Mouse (Mus musculus) ovary, postnatal 14 days (tissue): ENCODE measurements around the gene Hoxc5.

Experiments
- DNase-seq: peaks from one replicate; pipeline ENCODE4 v3.0.0; 2022; ENCODE audit warnings: low spot score

Hoxc5 gene

DNA sequence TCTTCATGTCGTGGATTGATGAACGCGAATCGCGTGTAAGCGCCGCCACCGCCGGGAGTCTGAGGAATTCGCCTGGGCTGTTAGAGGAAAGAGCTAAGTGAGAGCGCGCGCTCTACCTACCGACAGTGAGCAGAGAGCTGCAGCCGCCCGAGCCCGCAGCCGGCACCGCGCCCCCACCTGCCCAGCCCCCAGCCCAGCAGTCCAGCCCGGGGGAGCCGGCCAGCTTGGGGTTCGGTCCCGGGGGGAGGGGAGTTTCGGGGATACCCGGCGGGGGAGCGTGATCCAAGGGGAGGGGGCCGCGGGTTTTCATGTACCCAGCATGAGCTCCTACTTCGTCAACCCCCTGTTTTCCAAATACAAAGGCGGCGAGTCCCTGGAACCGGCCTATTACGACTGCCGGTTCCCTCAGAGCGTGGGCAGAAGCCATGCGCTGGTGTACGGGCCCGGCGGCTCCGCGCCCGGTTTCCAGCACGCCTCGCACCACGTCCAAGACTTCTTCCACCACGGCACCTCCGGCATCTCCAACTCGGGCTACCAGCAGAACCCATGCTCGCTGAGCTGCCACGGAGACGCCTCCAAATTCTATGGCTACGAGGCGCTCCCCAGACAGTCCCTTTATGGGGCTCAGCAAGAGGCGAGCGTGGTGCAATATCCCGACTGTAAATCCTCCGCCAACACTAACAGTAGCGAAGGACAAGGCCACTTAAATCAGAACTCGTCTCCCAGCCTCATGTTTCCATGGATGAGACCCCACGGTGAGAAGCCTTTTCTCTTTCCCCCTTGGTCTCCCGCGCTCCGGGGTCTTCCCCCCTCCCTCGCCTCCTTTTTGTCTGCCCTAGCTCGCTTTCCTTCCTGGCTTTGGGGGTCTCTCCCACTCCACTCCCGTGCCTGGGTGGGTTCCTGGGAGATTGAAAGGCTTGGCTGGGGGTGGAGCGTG, 23.5 kb downstream of the Hoxc5 start, which contains the start of gene Hoxc8:
TSS of gene Hoxc8 (plus strand) at position 147 of the 937 bp plus-strand sequence.
- DNase-seq: no peak

DNA sequence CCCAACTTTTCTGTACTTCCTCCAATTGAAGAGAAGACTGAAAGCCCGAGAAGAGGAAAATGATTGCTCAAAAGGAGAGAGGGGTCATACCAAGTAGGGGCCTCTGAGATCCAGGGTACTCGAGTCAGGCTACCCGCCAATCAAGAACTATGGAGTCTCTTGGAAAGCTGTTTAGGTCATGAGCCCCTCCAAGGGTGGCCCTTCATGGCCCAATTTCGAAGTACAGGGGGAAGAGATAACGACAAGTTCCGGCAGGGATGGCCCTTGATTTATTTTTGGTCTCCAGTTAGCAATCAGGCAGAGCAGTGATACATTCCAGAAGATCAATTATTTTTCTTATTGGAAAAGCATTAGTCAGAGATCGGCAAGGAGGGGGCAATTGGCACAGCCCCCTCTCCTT, 24.5 kb downstream of the Hoxc5 start:
- DNase-seq: no peak

DNA sequence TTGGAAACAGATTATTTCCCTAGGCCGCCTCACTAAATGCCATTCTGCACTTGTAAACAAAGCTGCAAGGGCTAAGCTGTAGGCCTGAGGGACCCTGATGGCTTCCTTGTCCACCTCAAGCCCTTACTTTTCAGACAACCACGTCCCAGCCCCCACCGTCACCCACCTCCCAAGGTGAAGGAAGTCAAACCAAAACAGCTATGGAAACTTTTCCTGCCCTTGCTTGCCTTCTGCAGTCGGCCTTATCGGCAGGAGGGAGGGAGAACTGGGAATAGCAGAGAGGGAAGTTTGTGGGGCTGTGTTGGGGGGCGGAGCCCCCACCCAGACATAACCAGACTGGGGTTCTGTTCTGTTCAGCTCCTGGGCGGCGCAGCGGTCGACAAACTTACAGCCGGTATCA, 25.0 kb downstream of the Hoxc5 start:
- no peak for DNase-seq

DNA sequence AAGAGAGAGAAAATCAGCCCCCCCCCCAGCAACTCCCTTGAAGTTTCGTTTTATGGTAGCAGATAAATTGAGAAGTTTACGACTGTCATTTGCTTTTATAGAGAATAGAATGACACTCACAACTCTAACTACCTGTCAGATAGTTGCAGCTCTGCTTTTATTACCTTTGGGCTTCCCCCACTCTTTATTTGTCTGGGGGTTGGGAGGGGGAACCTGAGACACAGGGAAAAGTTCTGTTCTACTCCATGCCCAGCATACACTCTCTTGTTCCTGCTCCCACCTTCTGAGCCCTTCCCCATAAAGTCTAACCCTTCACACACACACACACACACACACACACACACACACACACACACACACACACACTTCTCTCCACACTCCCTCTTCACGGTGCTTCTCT, 25.6 kb downstream of the Hoxc5 start:
- DNase-seq: no peak

DNA sequence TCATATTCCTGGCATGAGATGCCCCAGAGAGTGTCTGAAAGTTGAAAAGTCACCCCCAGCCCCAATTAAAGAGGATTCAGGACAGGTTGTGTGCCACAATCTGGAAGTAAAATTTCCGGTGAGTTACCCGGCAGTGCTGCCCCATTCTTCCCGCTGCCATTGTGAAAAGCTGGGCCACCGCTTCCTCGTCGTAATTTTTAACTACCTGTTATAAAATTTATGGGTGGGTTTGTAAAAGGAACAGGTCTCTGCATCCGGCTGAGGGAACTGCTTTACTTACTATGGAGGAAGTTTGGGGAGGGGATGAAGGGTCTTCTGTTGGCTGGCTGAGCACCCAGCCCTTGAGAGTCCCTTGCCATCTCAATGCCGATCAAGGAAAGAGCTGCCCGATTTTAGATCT, 29.3 kb downstream of the Hoxc5 start:
- no peak for DNase-seq

DNA sequence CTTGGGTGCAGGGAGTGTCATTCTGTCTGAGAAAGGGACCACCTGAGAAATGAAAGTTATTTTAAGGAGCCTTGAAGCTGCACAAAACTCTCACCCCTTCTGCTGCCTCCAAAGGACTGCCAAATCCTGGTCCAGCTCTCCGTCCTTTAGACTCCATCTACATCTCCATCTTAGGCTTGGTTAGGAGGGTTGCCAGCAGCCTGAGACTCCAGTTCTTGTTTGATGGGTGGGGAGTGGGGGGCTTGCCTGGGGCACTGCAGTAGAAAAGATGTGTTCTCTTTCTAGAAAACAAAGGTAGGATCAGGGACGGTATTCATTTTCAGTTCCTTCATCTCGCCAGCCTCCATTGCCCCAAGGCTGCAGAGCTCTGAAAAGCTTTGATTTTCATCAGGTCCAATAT, 30.2 kb downstream of the Hoxc5 start:
- DNase-seq: no peak

DNA sequence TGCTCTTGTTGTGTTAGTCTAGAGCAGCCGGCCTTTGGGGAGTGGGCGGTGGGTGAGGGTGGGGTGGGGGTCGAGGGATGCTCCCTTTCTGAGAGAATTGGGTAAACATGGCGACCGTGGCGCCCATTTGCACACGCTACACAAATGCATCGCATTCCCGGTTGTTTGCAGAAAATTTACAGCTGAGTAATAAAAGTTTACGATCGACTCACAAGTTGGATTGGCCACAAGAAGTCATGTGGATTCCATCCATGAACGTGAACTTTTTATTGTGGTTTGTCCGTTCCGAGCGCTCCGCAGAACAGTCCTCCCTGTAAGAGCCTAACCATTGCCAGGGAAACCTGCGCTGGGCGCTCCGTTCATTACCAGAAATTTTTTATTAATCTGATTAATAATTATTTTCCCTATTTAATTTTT, 30.7 kb downstream of the Hoxc5 start, which contains the start of gene Hoxc6:
TSS of gene Hoxc6 (plus strand) at position 319 of the 417 bp plus-strand sequence.
- no peak for DNase-seq

DNA sequence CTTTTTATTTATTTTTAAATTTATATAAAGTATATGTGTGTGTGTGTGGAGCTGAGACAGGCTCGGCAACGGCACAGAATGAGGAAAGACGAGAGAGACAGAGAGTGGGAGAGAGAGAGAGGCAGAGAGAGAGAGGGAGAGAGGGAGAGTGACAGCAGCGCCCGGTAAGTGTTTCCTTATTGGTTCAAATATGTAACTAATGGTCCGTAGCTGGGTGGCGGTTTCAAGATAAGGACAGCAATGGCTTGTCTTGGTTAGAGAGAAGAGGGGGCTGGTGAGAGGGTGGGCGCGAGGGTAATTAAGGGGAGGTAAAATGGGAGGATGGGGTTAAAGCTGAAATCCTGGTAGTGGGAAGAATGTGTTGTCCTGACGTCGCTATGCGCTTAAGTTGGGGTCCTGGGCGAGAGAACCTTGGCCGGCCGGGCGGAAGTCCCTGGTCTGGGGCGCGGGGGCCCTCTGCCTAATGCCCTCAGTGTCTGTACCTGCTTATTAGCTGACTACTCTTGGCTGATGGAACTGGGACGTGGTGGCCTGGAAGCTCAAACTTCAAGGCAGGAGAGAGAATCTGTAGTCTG, 31.5 kb downstream of the Hoxc5 start:
- no peak for DNase-seq

DNA sequence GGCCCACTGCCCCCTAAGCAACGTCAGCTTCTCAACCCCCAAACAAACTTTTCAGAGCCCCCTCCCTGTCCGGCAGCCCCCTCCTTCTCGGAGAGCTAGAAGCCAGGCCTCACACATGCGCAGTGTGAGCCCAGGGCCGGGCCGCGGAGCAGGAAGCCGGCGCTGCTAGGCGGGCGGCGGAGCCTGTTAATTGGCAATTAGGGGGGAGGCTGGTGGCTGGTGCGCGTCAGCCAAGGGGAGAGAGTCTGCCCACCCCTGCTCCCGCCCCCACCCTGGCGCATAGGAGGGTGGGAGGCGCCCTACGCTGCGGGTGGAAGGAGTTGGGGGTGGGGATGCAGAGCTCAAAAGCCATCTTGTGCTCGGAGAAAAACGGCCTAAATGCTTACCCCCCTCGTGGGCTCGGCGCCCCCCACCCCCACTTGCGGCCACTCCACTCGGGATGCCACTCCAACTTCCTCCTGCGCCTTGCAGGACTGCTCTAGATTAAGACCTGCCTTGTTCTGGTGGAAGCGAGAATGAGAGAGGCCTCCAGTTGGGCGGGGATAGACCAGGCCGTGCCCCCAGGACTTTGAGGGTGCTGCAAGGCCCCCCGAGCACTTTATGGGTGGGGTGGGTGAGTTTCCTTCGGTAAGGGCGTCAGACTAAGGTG, 32.1 kb downstream of the Hoxc5 start:
- DNase-seq: peak; percentile 73

DNA sequence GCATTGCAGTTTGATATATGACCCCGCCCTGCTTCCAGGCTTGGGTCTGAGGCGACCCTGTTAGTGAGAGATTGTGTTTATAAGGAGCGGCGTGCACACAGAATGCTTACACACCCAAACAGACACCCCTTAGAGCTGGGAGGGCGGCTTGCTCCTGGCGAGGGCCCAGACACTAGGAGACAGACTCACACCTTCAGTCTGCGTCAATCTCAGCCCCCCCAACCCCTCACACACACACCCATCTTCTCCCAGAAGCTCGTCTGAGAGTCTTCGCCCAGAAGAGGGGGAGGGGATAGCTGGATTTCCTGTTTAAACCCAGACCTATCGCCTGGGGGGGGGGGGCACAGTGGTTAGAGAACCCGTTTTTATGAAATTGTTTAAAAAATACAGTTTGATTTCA, 32.7 kb downstream of the Hoxc5 start:
- DNase-seq: no peak

DNA sequence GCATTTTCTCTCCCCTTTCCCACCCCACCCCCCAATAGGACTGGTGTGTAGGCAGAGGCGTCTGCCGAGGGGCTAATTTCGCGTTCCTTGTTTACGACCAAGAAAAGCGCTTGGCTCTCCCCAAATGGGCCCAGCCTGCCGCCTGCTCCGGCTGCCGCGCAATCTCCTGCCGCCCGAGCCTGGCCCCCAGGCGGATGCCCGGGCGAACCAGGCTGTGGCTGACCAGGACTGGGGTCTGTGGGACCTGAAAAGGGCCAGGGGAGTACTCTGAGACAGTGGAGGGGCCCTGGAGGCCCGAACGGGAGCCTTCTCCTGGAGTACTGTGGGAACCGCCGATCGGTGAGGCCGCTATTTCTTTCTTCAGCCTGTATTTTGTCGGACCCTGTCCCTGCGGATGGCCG, 33.3 kb downstream of the Hoxc5 start:
- no peak for DNase-seq

DNA sequence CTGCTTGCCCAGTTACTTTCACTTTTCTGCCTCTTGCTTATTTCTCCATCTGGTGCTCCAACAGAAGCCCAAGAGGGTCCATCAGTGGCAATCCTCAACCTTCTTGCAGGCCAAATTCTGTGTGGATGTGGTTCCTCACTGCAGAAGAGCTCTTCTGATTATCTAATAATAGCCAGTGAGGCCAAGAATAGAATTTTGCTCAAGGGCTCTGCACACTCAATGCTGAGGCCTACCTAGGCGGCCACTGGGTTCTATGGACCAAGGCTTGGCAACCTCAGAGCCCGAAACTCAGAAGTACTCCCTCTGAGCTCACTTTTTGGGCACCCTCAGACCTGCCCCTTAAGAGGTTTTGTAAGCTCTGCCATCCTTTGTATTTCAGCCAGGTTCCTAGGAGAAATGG, 34.1 kb downstream of the Hoxc5 start:
- no peak for DNase-seq

DNA sequence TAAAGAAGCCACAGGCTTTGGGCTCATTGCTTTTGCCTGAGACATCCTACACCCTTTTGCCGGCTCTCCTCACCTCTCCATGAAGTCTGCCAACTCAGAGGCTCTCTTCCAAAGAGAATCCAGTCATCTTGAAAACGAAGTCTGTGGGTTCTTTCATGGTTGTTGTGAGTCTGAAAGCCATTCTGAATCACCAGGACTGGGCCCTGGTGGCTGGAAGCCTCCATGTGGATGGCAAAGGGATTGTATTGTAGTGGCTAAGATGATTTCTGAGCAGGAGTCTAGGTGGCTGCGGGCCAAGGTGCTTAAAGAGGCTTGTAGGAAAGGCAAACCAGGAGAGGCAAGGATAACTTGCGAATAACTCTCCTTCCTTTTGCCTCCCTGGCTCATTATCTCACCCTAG, 34.9 kb downstream of the Hoxc5 start:
- no peak for DNase-seq

DNA sequence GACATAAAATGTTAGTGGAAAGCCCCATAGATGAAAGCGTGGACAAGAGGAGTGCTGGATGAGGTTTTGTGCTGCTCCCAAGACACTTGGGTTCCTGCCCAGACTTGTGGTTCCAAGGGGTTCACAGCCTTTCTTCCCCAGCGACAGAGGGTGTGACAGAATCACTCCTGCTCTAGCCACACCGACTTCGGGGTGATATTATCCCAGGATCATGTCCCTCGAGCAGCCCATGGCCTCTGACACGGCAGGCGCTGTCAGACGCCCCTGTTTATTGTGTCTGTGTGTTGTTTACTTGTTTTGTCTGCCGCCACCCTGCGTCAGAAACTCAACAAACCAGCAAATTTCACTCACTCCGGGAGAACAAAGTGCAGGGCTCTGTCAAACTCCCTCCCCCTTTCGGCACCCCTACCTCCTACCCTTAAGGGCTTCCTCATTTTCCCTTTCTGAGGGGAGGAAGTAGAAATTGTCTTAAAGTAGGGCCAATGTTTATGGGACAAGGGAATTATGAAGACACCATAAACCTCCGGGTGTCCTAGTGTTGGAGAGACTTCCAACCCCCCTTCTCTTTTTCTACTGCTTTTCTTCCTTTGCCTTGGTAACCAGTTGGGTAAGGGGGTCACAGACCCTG, 35.7 kb downstream of the Hoxc5 start:
- DNase-seq: no peak

DNA sequence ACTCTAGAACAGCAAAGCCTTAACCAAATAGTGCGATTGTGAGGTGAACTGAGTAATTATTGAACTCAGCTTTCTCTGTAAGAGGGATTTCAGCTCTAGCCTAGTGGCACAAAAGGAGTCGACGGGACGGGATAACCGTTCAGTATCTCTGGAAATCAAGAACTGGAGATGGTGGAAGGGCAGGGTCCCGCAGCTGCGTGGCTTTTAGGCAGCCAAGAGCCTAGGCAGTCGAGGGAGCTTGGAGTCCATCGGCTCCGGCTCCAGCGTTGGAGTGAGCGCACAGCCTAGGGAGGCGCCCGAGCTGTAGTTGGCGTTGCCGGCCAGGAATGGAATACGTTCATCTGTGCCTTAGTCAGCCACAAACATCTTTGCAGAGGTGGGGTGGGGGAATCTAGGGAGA, 38.1 kb downstream of the Hoxc5 start:
- no peak for DNase-seq

DNA sequence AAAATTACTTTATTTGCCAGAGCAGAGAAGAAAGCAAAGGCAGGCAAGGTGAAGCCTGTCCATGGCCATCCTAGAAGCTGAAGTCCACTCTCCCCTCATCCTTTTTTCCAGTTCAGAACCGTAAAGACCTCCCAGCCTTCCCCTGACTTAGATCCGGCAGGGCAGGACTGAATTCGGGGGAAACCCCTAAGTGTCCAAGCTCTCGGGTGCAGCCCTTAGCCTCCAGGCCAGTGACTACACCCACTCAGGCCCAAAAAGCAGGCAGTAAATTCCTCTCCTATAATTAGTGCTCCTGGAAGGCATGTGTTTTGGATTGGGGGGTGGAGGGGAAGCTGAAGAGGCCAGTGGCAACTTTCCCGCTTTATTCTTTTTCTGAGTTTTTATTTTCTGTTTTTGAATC, 38.6 kb downstream of the Hoxc5 start:
- DNase-seq: no peak

DNA sequence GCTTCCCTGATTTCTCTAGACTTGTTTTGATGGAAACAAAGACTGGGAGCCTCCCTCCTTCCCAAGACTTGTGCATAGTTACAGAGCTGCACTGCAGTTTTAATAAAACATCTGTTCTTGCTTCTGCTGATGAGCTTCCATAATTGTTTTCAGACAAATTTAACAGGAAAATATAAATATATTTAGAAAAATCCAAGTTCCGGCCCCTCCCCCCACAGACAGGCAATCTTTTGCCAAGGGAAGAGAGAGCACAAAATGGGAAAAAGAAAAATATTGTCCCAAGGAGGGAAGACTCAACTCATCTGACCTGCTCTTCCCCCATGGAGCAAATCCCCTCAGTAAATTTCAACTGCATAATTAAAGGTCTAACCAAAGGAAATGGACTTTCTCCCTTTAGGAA, 39.1 kb downstream of the Hoxc5 start:
- DNase-seq: no peak

DNA sequence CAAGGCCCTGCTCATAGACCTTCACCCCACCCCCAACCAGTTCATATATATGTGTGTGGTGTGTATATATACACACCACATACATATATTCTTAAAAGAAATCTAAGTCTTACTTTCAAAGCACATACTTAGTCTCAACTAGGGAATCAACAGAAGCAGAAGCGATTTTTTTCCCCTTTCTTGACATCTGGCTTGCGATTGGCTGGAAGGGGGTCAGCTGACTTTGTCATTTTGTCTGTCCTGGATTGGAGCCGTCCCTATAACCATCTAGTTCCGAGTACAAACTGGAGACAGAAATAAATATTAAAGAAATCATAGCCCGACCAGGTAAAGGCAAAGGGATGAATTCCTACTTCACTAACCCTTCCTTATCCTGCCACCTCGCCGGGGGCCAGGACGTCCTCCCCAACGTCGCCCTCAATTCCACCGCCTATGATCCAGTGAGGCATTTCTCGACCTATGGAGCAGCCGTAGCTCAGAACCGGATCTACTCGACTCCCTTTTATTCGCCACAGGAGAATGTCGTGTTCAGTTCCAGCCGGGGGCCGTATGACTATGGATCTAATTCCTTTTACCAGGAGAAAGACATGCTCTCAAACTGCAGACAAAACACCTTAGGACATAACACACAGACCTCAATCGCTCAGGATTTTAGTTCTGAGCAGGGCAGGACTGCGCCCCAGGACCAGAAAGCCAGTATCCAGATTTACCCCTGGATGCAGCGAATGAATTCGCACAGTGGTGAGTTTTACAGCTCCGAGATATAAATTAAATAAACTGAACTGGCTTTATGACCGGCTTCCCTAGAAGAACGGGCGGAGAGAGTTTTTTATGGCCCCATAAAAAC, 42.2 kb downstream of the Hoxc5 start:
- DNase-seq: no peak

DNA sequence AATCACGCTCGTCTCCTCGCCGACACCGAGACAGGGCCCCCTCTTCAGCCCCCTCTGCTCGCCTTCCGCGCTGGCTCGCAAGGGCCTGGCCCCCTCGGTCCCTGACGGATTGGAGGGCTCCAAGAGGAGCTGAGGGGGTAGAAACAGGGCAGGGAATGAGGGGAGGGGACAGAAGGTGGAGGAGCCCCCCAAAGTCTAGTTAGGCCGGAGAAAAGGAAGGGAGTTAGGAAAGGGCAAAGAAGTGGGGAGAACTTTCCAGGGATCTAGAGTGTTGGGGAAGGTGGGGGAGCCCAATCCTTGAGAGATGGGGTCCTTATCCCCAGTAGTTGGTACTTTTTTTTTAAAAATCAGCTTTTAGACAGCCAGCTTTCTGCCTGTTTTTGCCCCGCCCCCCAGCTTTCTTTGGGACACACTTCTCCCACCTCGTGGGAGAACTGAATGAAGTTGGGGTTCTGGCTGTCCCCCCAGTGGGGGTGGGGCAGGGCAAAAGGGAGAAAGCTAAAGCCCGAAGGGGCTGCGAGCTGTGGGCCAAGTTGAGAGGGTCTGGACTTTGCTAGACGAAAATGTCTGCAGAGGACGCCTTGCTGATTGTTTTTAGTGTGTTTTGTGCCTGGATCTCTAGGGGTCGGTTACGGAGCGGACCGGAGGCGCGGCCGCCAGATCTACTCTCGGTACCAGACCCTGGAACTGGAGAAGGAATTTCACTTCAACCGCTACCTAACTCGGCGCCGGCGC, 43.0 kb downstream of the Hoxc5 start:
- no peak for DNase-seq

DNA sequence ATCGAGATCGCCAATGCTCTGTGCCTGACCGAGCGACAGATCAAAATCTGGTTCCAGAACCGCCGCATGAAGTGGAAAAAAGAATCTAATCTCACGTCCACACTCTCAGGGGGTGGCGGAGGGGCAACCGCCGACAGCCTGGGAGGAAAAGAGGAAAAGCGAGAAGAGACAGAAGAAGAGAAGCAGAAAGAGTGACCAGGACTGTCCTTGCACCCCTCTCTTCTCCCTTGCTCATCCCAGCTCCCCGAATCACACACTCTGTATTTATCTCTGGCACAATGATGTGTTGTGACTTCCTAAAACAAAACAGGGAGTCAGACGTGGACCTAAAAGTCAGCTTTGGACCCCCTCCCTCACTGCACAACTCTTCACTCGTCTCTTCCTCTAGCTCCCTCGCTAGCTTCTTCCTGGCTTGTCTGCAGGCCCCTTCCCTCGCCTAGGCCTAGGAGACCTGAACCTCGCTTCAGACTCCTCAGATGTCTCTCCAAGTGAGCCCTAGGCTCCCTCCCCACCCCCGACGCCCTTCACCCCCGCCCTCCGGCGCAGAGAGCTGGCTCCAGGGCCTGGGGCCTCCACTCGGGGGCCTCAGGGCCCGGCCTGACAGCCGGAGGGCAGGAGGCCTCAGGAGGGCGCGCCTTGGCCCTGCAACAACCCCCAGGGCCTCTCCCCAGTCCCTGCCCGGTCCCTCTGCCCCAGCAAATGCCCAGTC, 43.8 kb downstream of the Hoxc5 start:
- DNase-seq: no peak
